ENCODE assay signal across 10 mouse cellular contexts in the genomic region with DNA sequence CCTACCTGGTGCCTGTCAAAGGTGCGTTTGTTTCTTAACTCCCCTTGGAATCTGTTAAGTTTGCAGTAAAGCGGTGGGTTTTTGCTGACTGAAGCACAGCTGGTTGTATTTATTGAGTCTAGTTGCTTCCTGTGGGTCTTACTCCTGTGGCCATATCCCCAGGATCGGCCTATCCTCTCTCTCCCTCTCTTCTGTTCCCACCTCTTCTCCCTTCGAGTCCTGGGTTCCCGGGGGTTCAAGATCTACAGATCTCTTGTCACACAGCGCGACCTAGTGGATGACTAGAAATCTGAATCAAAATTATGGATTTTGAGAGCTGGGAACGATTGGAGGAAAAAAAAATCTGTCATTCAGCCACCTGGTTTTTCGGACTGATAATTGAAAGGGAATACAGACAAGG. TPM values are rescaled to one million over a fixed set of nuclear protein-coding genes. Genes with fewer than 3 reads are reported as not detected.
DNase-seq lines count a peak whose midpoint lies in the region; ATAC-seq and TF ChIP-seq lines count a peak whose summit lies in the region.
"Had no signal": no experiment of that assay in that cellular context is flagged by ENCODE, and none has a peak within 500 bp of the region (broad histone marks: within the 10 kb centered on the region; RNA-seq: fewer than 3 reads in every experiment).

No protein-coding gene starts in this region.

- peak; percentile 64 for TF ChIP-seq CTCF in liver, postnatal 0 days (IDR thresholded peaks at IDR 0.05; ENCODE audit: low read depth)

- peaks cover 35% of the 10 kb centered on the region for H3K4me1 ChIP-seq in forebrain, embryonic 15.5 days
- H3K4me1 ChIP-seq in liver, postnatal 0 days (ENCODE audit: insufficient read depth) = peaks cover 16% of the 10 kb centered on the region

- H3K27ac ChIP-seq in forebrain, embryonic 15.5 days (replicated peaks) = no peak overlapping the region
- no peak overlapping the region for H3K27ac ChIP-seq in liver, postnatal 0 days (ENCODE audit: low read depth)

- no peak overlapping the region for H3K4me3 ChIP-seq in forebrain, embryonic 15.5 days
- no peak overlapping the region for H3K4me3 ChIP-seq in liver, postnatal 0 days (ENCODE audit: low read depth, low read length)
- H3K4me3 ChIP-seq: erythroblast, embryonic 14.5 days had no signal

- no peak for ATAC-seq in forebrain, embryonic 15.5 days (replicated peaks)
- no peak for ATAC-seq in liver, postnatal 0 days
- no peak for ATAC-seq in megakaryocyte, adult 5-6 weeks (ENCODE audit: poor library complexity, severe bottlenecking)

- no peak for TF ChIP-seq EP300 in liver, postnatal 0 days (IDR thresholded peaks at IDR 0.05; ENCODE audit: low read depth)

- H3K4me2 ChIP-seq in forebrain, embryonic 15.5 days (replicated peaks) = 0 out of 2 replicates have a peak overlapping the region, but pooled peaks have one; percentile 9
- no peak overlapping the region for H3K4me2 ChIP-seq in liver, postnatal 0 days (ENCODE audit: low read depth, low read length)

- 8% methylated on average over 9 of the region's 9 CpGs for WGBS in forebrain, embryonic 15.5 days
- WGBS in liver, postnatal 0 days (ENCODE audit: insufficient replicate concordance) = 8% methylated on average over 9 of the region's 9 CpGs

- H3K36me3 ChIP-seq in forebrain, embryonic 15.5 days = no peaks in the 10 kb centered on the region
- no peaks in the 10 kb centered on the region for H3K36me3 ChIP-seq in liver, postnatal 0 days (replicated peaks; ENCODE audit: insufficient read depth, low read length)

- peak; percentile 24 for DNase-seq in ovary, postnatal 36 days (ENCODE audit: low spot score)
- no peak for DNase-seq in ovary, postnatal 10 days (ENCODE audit: low spot score)
- DNase-seq in adrenal gland, postnatal 25 days = peak; percentile 46
- peak; percentile 28 for DNase-seq in induced T-regulatory cell, adult 2 months (ENCODE audit: low read depth)
- peak; percentile 38 for DNase-seq in liver, postnatal 0 days
- peak; percentile 40 to 72 for DNase-seq in right cerebral cortex, adult 2 months (ENCODE audit: low spot score in 2 of 2)

- no peak overlapping the region for H3K9ac ChIP-seq in forebrain, embryonic 15.5 days (replicated peaks)
- H3K9ac ChIP-seq in liver, postnatal 0 days (replicated peaks) = no peak overlapping the region

- H3K27me3 ChIP-seq in forebrain, embryonic 15.5 days = peaks cover 31% of the 10 kb centered on the region
- H3K27me3 ChIP-seq in liver, postnatal 0 days (ENCODE audit: insufficient read depth, low read length) = peaks cover 40% of the 10 kb centered on the region

- H3K9me3 ChIP-seq in forebrain, embryonic 15.5 days = no peaks in the 10 kb centered on the region
- no peaks in the 10 kb centered on the region for H3K9me3 ChIP-seq in liver, postnatal 0 days (ENCODE audit: low read length)

RNA-seq across cellular contexts. Expression of a gene that starts 2.4 kb away (rescaled TPM):
- total RNA-seq in adrenal gland, postnatal 25 days (2021) = 9.5 and 9.8 TPM in 2 replicates
- polyA plus RNA-seq in forebrain, embryonic 15.5 days (2015; fragmentation: Nextera tagmentation; extraction: Ambion mirVana) = 6.1 and 6.4 TPM in 2 replicates
- 2.2 and 2.3 TPM in 2 replicates for polyA plus RNA-seq in liver, postnatal 0 days (2015; fragmentation: Nextera tagmentation; extraction: Ambion mirVana)
- 0.11 TPM in 1 of 2 replicates, not detected in the other for total RNA-seq in megakaryocyte, adult 5-6 weeks (2015)
- total RNA-seq in megakaryocyte, adult 5-6 weeks (2017) = 0.04 TPM in 1 of 2 replicates, not detected in the other
- total RNA-seq: neutrophil, adult 5-6 weeks had no signal
- polyA plus RNA-seq: erythroblast, embryonic 14.5 days had no signal

RNA-seq across cellular contexts. Expression of a gene that starts 38.6 kb away (rescaled TPM):
- 302 and 327 TPM in 2 replicates for total RNA-seq in adrenal gland, postnatal 25 days (2021)
- polyA plus RNA-seq in forebrain, embryonic 15.5 days (2015; fragmentation: Nextera tagmentation; extraction: Ambion mirVana) = 735 and 754 TPM in 2 replicates
- 756 and 780 TPM in 2 replicates for polyA plus RNA-seq in liver, postnatal 0 days (2015; fragmentation: Nextera tagmentation; extraction: Ambion mirVana)
- 346 and 414 TPM in 2 replicates for total RNA-seq in megakaryocyte, adult 5-6 weeks (2015)
- 115 and 122 TPM in 2 replicates for total RNA-seq in megakaryocyte, adult 5-6 weeks (2017)
